Mouse (Mus musculus) bone marrow, adult 2 months (tissue): ENCODE measurements around the gene Pid1.

Experiments used
- CTCF ChIP-seq: fragments of 200-500 bp; IDR thresholded peaks from 2 replicates; pipeline ENCODE4 v1.5.1; 2011; ENCODE audit warnings: low read length, control low read depth; ENCODE audit not compliant: control insufficient read depth, insufficient read depth
- POLR2A ChIP-seq: fragments of 200-500 bp; IDR thresholded peaks from 2 replicates; pipeline ENCODE4 v1.6.1; 2011; ENCODE audit warnings: low read depth, mild to moderate bottlenecking, control low read depth, low read length, borderline replicate concordance; ENCODE audit not compliant: control insufficient read depth

- no peak for TF ChIP-seq POLR2A
- TF ChIP-seq CTCF: no peak
Measured at GRCm38 (mm10) chr1:84132451-84132850, 231.5 kb downstream of the Pid1 start.
